Mouse (Mus musculus): ENCODE measurements at regions not wholly inside any gene's neighbourhood (a gene's known extent, or its start where the extent isn't known, plus 50 kb on each side); places are given as distances from the start of the nearest gene placed in this dataset.
A peak's percentile ranks its signal among the peaks of the same experiment; 100 is the strongest.

- no peaks in the 10 kb centered on the region for H3K9me3 ChIP-seq (ENCODE audit: control insufficient read depth, low read length)
- no peak overlapping the region for H3K4me3 ChIP-seq (replicated peaks; ENCODE audit: low read length)
- no peak for TF ChIP-seq POLR2A (IDR thresholded peaks at IDR 0.05; ENCODE audit: borderline replicate concordance, extremely low read depth, insufficient read depth, insufficient read length)
- H3K27me3 ChIP-seq (ENCODE audit: control insufficient read depth, insufficient read depth, low read length): no peaks in the 10 kb centered on the region
- H3K4me1 ChIP-seq (ENCODE audit: control insufficient read depth, insufficient read depth, low read length): no peaks in the 10 kb centered on the region
- 80% methylated on average over 5 of the region's 5 CpGs for WGBS
- H3K4me2 ChIP-seq (replicated peaks; ENCODE audit: low read depth, low read length, severe bottlenecking): no peak overlapping the region
- DNase-seq (ENCODE audit: low spot score) (no peak), ATAC-seq (ENCODE audit: low FRiP score, low read depth) (no peak)
- H3K36me3 ChIP-seq (ENCODE audit: control insufficient read depth, insufficient read depth, low read length): no peaks in the 10 kb centered on the region
- no peak overlapping the region for H3K9ac ChIP-seq (ENCODE audit: low read depth, low read length, severe bottlenecking)
- no peak overlapping the region for H3K27ac ChIP-seq (replicated peaks; ENCODE audit: low read depth, low read length)
These were observed 121.1 kb upstream of the 2610301B20Rik start for GRCm38 (mm10) chr4:10753176-10753575.

- ATAC-seq (ENCODE audit: low FRiP score, low read depth): no peak
- no peak overlapping the region for H3K27ac ChIP-seq (replicated peaks; ENCODE audit: low read depth, low read length)
- H3K36me3 ChIP-seq (ENCODE audit: control insufficient read depth, insufficient read depth, low read length): no peaks in the 10 kb centered on the region
- no peaks in the 10 kb centered on the region for H3K9me3 ChIP-seq (ENCODE audit: control insufficient read depth, low read length)
- WGBS: 94% methylated on average over 4 of the region's 4 CpGs
- no peak for TF ChIP-seq POLR2A (IDR thresholded peaks at IDR 0.05; ENCODE audit: borderline replicate concordance, extremely low read depth, insufficient read depth, insufficient read length)
- H3K9ac ChIP-seq (ENCODE audit: low read depth, low read length, severe bottlenecking): no peak overlapping the region
- H3K4me1 ChIP-seq (ENCODE audit: control insufficient read depth, insufficient read depth, low read length): no peaks in the 10 kb centered on the region
- no peak overlapping the region for H3K4me3 ChIP-seq (replicated peaks; ENCODE audit: low read length)
- H3K27me3 ChIP-seq (ENCODE audit: control insufficient read depth, insufficient read depth, low read length): no peaks in the 10 kb centered on the region
- no peak for DNase-seq (ENCODE audit: low spot score)
- no peak overlapping the region for H3K4me2 ChIP-seq (replicated peaks; ENCODE audit: low read depth, low read length, severe bottlenecking)
These were observed 114.8 kb upstream of the 2610301B20Rik start for GRCm38 (mm10) chr4:10759491-10759890.

GRCm38 (mm10) chr4:10767676-10768075, 106.6 kb upstream of the 2610301B20Rik start:
- H3K36me3 ChIP-seq (ENCODE audit: control insufficient read depth, insufficient read depth, low read length): no peaks in the 10 kb centered on the region
- no peak overlapping the region for H3K4me2 ChIP-seq (replicated peaks; ENCODE audit: low read depth, low read length, severe bottlenecking)
- peaks cover 4% of the 10 kb centered on the region; the same call in 1 of the 2 replicates for H3K4me1 ChIP-seq (ENCODE audit: control insufficient read depth, insufficient read depth, low read length)
- H3K27me3 ChIP-seq (ENCODE audit: control insufficient read depth, insufficient read depth, low read length): no peaks in the 10 kb centered on the region
- TF ChIP-seq POLR2A (IDR thresholded peaks at IDR 0.05; ENCODE audit: borderline replicate concordance, extremely low read depth, insufficient read depth, insufficient read length): no peak
- no peak overlapping the region for H3K4me3 ChIP-seq (replicated peaks; ENCODE audit: low read length)
- DNase-seq (ENCODE audit: low spot score) (peak; percentile 23), ATAC-seq (ENCODE audit: low FRiP score, low read depth) (no peak)
- no peaks in the 10 kb centered on the region for H3K9me3 ChIP-seq (ENCODE audit: control insufficient read depth, low read length)
- no peak overlapping the region for H3K9ac ChIP-seq (ENCODE audit: low read depth, low read length, severe bottlenecking)
- 42% methylated on average over 6 of the region's 6 CpGs for WGBS
- H3K27ac ChIP-seq (replicated peaks; ENCODE audit: low read depth, low read length): no peak overlapping the region

- TF ChIP-seq POLR2A (IDR thresholded peaks at IDR 0.05; ENCODE audit: borderline replicate concordance, extremely low read depth, insufficient read depth, insufficient read length): no peak
- no peak overlapping the region for H3K27ac ChIP-seq (replicated peaks; ENCODE audit: low read depth, low read length)
- H3K36me3 ChIP-seq (ENCODE audit: control insufficient read depth, insufficient read depth, low read length): no peaks in the 10 kb centered on the region
- H3K9ac ChIP-seq (ENCODE audit: low read depth, low read length, severe bottlenecking): no peak overlapping the region
- peaks cover 15% of the 10 kb centered on the region for H3K4me1 ChIP-seq (ENCODE audit: control insufficient read depth, insufficient read depth, low read length)
- H3K9me3 ChIP-seq (ENCODE audit: control insufficient read depth, low read length): no peaks in the 10 kb centered on the region
- H3K4me3 ChIP-seq (replicated peaks; ENCODE audit: low read length): no peak overlapping the region
- DNase-seq (ENCODE audit: low spot score) (no peak), ATAC-seq (ENCODE audit: low FRiP score, low read depth) (no peak)
- no peaks in the 10 kb centered on the region for H3K27me3 ChIP-seq (ENCODE audit: control insufficient read depth, insufficient read depth, low read length)
- H3K4me2 ChIP-seq (replicated peaks; ENCODE audit: low read depth, low read length, severe bottlenecking): no peak overlapping the region
- 92% methylated on average over 13 of the region's 13 CpGs for WGBS
These were observed 104.2 kb upstream of the 2610301B20Rik start for GRCm38 (mm10) chr4:10770026-10770643.

GRCm38 (mm10) chr4:10774557-10775215, 99.6 kb upstream of the 2610301B20Rik start:
- peak; percentile 94 for ATAC-seq (ENCODE audit: low FRiP score, low read depth)
- no peaks in the 10 kb centered on the region for H3K9me3 ChIP-seq (ENCODE audit: control insufficient read depth, low read length)
- no peak for TF ChIP-seq POLR2A (IDR thresholded peaks at IDR 0.05; ENCODE audit: borderline replicate concordance, extremely low read depth, insufficient read depth, insufficient read length)
- no peak overlapping the region for H3K9ac ChIP-seq (ENCODE audit: low read depth, low read length, severe bottlenecking)
- H3K4me1 ChIP-seq (ENCODE audit: control insufficient read depth, insufficient read depth, low read length): peaks cover 11% of the 10 kb centered on the region
- no peaks in the 10 kb centered on the region for H3K36me3 ChIP-seq (ENCODE audit: control insufficient read depth, insufficient read depth, low read length)
- H3K27ac ChIP-seq (replicated peaks; ENCODE audit: low read depth, low read length): peak overlapping the region; percentile 71
- 4% methylated on average over 3 of the region's 3 CpGs for WGBS
- no peak overlapping the region for H3K4me3 ChIP-seq (replicated peaks; ENCODE audit: low read length)
- no peak overlapping the region for H3K4me2 ChIP-seq (replicated peaks; ENCODE audit: low read depth, low read length, severe bottlenecking)
- H3K27me3 ChIP-seq (ENCODE audit: control insufficient read depth, insufficient read depth, low read length): no peaks in the 10 kb centered on the region
- peak; percentile 88 for DNase-seq (ENCODE audit: low spot score)
